Mouse (Mus musculus): ENCODE results near the gene Git2.

The Git2 gene

DNA sequence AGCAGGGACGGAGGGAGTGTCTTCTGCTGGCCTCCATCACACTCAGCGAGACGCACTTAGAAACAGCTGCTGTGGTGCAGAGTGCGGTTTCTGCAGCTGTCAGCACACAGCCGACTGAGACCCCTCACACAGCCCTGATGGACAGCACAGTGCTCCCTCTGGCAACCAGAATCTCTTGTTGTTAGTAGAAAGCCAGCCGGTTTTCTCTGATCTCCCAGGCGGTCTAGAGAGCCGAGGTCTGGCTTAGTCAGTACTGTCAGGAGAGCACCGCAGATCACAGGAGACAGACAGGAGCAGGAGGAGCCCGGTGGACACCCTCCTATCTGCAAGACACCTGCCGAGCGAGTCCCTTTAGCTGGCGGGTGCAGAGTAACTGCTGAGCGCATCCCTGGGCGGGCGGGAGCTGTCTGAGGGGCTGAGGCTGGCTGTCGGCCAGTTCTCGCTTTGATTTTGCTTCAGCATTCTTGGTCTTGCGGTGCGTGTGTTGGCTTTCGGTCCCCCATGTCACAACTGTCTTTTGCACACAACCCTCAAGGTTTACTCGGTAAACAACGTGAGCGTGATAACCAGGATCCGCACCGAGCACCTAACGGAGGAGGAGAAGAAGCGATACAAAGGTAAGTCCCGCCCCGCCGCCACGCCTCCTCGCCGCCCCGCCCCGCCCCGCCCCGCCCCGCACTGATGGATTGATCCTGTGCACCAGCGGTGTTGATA is 21.1 kb upstream of the Git2 start:
- no peak for DNase-seq

DNA sequence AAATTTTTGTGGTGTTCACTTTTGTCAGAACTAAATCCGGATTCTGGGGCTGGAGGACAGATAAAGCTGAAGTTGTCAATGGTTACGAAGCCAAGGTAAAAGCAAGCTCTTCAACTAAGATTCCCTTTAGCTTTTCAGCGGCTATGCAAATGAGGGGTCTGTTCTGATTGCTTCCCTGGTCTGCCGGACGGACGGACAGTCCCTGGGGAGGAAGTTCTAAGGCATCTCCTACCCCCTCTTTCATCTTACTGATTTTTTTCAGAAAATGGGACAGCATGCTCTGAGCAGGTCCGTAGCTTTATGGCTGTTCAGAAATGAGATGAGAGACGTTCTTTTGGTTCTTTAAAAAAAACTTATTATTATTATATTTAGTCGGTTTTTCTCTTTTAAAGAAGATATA is 20.3 kb upstream of the Git2 start:
- DNase-seq = no peak

GRCm38 (mm10) chr5:114795231-114795630 is 19.9 kb upstream of the Git2 start:
- no peak for DNase-seq

DNA sequence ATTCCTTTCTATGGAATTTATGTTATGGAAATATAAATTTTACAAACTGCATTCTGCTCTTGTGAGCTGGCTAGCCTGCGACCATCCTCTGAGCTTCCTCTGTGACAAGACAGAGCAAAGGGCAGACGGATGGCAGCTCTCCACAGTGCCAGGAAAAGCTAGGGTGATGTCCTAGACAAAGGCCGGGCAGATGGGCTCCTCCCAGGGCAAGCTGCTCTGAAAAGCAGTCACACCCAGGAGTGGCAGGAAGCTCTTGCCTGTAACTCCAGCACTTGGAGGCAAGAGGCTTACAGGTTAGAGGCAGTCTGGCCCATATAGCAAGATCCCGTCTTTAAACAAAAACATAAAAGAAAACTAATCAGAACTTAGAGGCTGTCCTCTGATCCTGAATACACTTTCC is 19.3 kb upstream of the Git2 start:
- no peak for DNase-seq

DNA sequence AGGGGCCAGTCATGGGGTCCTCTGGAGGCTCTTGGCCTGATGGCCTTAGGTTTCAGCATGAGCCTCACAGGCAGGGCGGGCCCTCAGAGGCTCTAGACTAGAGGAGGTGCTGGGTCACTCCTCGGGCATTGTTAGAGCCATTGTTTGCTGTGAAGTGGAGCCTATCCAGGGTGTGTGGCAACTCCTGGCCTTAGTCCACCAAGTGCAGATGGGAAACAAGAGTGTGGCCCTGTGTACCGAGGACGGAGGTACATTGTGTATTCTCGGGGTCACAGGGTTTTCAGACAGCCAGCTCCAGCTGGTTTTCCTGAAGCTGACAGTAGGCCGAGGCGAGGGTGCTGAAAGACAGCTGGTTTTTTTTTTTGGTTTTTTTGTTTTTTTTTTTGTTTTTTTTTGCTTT is 18.0 kb upstream of the Git2 start:
- DNase-seq = no peak

DNA sequence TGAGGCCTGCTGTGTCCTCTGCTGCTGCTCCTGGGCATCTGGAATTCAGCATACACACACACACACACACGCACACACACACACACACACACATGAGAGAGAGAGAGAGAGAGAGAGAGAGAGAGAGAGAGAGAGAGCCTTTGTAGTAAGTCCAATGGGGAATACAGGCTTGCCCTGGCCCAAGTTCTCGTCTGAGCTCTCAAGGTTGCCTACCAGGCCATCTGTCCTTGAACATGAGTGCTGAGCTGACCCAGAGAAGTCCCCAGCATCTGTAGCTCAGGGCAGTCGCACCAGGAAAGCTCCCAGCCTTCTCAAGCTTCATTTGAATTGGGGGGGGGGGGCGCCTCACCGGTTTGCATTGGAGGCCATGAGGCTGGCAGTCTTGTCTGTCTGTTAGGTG is 9.9 kb upstream of the Git2 start:
- DNase-seq = no peak

DNA sequence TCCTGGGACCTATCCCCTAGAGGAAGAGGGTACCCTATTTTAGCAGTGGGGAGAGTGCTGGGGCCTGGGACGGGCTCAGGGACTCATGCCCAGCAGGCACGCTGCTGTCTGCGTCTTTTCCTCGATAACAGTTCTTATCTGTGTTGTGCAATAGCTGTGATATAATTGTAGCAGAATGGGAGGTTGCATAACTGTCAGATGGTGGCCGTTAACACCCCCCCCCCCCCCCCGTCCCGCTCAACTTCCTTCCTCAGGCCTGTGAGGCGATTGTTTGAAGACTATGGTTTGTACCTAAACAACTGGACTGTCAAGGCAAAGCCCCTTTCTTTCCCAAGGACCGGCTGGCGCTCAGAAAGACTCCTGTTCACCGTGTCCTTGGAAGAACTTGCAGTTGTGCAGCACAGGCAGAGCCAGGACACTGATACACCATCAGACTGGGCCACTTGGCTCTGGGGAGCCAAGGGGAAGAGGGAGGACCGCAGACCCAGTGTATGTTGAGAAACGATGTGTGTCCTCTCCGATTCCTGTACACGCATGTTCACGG is 9.4 kb upstream of the Git2 start:
- peak; percentile 43 for DNase-seq

DNA sequence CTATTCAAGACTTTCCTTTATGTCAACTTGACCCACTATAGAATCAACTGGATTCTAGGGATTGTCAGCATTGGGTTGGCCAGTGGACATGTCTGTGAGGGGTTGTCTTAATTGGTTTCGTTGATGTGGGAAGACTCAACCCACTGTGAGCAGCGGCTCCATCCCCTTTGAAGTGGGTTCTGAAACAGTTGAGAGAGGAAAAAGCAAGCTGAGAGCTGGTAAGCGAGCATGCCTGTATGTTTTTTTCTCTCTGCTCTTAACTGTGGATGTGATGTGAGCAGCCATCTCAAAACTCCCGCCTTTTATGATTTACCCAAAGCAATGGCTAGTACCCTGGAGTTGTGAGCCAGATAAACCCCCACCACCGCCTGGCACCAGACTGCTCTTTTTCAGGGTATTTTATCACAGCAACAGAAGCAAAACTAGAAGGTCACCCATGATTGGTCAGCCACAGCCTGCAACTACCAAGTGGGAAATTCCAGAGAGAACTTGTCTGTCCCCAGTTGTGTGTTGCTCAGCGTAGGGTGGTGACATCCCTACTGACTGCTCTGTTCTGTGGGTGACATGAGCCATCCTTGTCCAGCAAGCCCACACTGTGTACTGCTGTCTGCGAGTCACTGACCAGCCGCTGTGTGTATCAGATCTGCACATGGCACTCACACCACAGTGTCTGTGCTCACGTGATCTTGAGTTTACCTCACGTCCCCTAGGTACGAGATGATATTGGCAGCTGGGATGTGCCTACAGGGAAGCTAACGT is 8.3 kb upstream of the Git2 start:
- no peak for DNase-seq

GRCm38 (mm10) chr5:114782991-114783390 is 7.7 kb upstream of the Git2 start:
- no peak for DNase-seq

DNA sequence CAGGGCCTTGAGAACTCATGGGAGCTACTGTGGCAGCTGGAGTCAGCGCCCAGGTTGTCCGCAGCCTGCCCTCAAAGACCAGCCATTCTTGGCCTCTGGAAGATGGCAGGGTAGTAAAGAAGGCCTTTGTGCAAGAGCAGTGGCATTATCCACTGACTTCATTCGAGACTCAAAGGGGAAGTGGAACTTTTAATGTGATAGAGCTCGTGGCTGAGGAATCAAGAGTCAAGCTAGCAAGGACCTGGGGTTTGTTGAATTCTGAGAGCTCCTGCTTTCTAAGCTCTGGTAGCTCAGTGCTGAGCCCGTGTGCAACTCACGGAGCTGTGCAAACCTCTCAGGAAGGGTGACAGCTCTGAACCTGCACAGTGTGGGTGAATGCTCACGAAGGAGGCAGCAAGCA is 5.6 kb upstream of the Git2 start:
- DNase-seq = no peak

DNA sequence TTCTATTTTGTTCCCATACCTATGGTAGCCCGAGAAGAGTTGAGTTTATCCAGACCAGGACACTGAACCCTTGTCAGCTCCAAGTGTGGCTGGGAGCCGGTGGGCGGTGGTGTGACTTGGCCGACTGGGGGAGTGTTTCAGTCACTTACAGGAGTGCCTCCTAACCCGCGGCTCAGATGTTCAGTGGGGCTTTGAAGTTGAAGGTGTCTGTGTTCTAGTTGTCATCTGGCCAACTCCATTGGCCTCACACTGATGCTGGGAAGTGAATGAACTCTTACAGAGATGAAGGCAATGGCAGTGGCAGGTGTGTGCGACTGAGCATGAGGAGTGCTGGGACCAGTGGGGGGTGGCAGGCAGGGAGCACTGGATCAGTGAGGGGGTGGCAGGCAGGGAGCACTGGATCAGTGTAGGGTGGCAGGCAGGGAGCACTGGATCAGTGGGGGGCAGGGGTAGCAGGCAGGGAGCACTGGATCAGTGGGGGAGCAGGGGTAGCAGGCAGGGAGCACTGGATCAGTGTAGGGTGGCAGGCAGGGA is 4.7 kb upstream of the Git2 start:
- DNase-seq = no peak

GRCm38 (mm10) chr5:114776174-114776573 is 857 bp upstream of the Git2 start:
- no peak for DNase-seq

DNA sequence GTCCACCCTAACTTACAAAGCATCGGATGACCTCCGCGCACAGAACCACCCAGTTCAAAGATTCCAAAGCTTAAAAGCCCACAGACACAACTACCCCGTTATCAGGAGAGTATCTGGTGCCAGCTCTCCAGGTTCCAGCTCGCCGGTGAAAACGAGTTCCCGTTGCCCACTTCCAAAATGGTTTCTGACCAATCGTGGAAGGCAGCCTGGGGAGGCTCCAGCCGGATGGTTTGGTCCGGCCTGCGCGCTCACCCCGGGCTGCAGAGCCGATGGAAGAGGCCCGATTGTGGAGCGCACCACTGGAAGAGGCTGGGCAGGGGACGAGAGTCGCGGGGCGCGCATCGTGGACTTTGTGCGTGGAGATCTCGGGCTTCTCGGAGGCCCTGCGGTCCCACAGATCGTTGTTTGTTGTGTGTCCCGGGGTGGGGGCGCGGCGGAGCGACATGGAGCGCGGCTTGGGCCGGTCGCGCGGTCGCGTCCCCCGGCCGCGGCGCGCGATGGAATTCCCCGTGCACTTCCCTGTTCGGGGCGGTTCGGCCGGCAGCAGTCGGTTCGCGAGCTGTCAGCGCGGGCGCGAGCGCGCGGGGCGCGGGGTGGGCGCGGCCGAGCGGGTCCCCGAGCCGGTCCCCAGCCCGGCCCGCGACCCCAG is 790 bp downstream of the Git2 start, which contains the start of gene Ankrd13a:
Gene Ankrd13a, plus strand, starts transcription at position 275 of the 649 bp plus-strand sequence.
- peak; percentile 94 for DNase-seq

DNA sequence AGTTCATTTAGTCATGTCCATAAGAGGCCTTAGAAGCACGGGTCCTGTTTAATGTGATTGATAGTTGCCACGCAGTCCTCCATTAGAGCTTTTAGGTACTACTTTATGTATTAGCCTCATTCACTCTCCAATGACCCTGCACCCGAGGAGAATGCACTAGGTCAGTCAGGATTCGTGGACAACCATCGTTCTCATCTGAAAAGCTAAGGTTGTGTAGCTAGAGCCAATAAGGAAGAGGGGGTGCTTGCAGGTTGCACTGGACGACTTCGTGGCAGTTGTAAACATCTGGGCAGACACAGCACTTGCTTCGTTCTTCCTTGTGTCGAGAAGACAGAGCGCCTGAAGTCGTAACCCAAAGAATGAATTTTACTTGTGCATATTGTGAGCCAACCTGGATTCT is 1.5 kb downstream of the Git2 start:
- DNase-seq = no peak

GRCm38 (mm10) chr5:114773211-114773710 is 2.1 kb downstream of the Git2 start:
- peak; percentile 99 for DNase-seq

DNA sequence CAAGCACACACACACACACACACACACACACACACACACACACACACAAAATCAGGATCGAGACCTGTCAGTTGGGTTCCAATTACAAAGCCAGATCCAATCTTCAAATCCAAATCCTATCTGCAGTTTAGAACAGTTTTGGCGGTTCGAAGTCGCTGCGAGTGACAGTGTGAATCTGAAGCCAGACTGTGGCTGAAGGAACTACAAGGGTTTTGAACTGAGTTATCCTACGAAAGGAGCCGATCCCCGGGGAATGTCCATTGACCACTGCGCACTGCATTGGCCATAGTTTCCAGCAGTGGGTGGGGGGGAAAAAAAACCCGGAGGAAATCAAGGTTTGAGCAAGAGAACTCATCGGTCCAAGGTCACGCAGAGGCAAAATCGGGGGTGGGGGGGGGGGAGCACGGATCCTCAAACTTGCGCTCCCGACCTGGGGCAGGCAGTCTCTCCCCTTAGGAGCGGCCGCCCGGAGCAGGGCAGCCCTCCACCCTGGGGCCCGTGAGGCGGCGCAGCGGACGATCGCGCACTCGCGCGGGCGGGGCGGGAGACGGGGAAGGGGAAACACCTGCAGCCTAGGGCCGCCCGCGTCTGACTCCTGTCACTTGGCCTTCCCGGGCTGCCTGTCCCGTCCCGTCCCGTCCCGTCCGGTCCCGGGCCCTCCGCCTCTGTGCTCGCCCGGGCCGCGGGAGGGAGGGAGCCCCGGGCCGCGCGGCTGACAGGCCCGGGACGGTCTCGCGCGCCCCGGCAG is 2.7 kb downstream of the Git2 start:
- DNase-seq = peak; percentile 72

DNA sequence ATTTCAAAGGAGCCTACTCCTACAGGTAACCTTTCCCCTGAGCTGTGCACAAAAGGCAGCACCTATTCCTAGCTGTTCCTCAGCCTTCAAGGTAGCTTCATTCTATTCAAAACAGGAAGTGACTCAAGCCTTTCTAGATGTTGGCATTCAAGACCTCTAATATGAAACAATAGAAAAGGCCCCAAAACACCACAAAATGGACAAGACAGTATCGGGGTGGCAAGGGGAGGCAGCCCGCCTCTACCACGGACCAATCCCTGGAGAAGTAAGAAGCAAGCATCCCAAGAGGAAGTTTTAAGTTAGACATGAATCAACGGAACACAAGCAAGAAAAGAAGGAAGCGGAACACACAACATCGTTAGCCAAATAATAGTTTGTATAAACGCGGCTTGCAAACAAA is 3.5 kb downstream of the Git2 start:
- no peak for DNase-seq

DNA sequence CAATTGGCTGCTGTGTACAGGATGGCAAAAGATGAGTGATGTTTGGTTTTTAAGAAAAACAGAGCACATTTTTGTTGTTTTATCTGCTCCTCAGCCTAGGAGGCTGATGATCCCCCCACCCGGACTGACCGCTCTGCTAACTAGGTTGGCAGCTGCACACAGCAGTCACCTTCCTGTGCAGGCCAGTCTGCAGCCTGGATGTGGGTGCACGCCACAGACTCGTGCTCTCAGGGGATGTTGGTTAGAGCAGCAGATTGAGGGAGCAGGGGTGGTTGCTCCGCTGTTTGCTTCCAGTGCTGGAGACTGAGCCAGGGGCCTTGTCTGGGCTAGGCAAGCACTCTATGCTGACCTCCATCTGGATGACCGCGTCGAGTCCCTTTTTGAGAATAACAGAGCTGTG is 5.5 kb downstream of the Git2 start:
- DNase-seq = no peak

GRCm38 (mm10) chr5:114767185-114767584 is 8.1 kb downstream of the Git2 start:
- no peak for DNase-seq

DNA sequence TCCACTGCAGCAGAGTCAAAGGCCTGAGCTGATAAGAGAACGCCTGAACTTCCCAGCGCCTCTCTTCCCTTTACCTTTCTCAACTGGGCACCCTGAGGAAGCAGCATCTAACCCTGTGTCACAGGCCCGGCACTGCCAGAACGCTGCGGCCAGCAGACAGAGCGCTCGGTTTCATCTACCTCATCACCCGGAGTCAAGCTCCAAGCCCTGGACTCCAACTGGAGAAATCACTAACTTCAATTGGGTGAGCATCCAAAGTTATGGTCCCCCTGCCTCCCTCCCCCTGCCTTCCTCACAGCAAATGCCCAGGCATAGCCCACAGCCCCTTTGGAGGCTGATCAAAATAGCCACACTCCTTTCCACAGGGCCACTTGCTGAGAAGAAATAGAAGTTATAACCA is 8.6 kb downstream of the Git2 start:
- DNase-seq = no peak

DNA sequence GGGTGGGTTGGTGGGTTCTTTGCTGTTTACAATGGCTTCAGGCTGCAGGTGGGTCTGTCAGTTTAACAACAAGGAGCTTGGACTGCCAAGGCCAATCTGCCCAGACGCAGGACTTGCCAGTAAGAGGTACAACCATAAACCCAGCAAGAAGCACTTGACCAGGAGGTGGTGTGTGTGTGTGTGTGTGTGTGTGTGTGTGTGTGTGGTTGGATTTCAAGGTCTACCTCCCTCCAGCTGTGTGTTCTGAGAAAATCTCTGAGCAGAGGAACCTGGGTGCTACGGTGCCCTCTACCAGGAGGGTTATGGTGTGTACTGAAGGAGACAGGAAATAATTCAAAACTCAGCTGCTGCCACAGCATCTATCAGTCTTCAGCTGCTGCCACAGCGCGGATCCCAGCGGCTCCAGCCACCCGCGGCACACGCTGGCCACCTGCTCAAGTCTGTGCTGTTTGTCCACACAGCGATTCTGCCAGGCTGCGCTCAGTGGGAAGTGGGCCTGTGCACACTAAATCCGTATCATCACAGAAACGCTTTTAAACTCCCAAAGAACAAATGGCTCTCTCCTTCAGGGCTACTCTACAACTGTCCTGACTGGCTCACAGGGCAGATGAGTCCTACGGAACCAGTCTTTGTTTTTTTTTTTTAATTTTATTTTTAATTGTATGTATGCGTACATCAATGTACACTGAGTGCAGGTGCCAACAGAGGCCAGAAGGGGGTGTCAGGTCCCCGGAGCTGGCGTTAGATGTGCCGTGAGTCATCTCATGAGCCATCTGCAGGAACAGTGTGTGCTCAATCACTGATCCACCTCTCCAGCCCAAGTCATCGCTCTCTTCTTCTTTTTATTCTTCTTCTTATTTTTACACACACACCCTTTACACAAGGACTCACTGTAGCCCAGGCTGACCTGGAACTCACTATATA is 10.2 kb downstream of the Git2 start:
- no peak for DNase-seq

Measured in kidney, postnatal 14 days (tissue).